Mouse (Mus musculus) liver, embryonic 14.5 days (tissue): ENCODE results near the gene Dhps. TPM values are rescaled to one million over a fixed set of nuclear protein-coding genes. Genes with fewer than 3 reads are reported as not detected.
A peak's percentile ranks its signal among the peaks of the same experiment; 100 is the strongest.

Experiments used
- ATAC-seq: fragments of 200-750 bp; cut with Nextera tagmentation; 2 replicates; pipeline ENCODE4 v1.8.0; 2017; ENCODE audit warnings: moderate number of reproducible peaks, mild to moderate bottlenecking, moderate library complexity; ENCODE audit not compliant: insufficient read depth
- DNase-seq, 3 experiments: peaks; one replicate each; pipeline ENCODE4 v3.0.0-alpha.2; 2012 to 2013; ENCODE audit warnings: low read depth in 3 of 3, low spot score in 3 of 3
- H3K27ac ChIP-seq: fragments of 300-500 bp; sonication (generic); 2 replicates; pipeline ENCODE4 v1.5.1; 2014; ENCODE audit warnings: moderate library complexity, mild to moderate bottlenecking, control low read depth, inconsistent platforms
- H3K27me3 ChIP-seq: fragments of 300-500 bp; sonication (generic); 2 replicates; pipeline ENCODE4 v1.6.1; 2014; ENCODE audit warnings: mild to moderate bottlenecking, low read length, moderate library complexity; ENCODE audit not compliant: control insufficient read depth, insufficient read depth
- H3K36me3 ChIP-seq: fragments of 300-500 bp; sonication (generic); replicated peaks from 2 replicates; pipeline ENCODE4 v1.6.1; 2014; ENCODE audit warnings: low read depth; ENCODE audit not compliant: control insufficient read depth, insufficient read depth
- H3K4me1 ChIP-seq, 2 experiments: fragments of 200-500 bp in 1 of 2; fragments of 300-500 bp in 1 of 2; sonication (generic) in 1 of 2; replicated peaks; 2 replicates each; pipeline ENCODE4 v1.6.1; 2012 to 2014; ENCODE audit warnings: antibody characterized with exemption in 1 of 2, inconsistent platforms in 1 of 2, low read length in 1 of 2; ENCODE audit not compliant: control insufficient read depth in 2 of 2, insufficient read depth in 2 of 2
- H3K4me2 ChIP-seq: fragments of 300-500 bp; sonication (generic); 2 replicates; pipeline ENCODE4 v1.6.1; 2014; ENCODE audit warnings: low read depth, mild to moderate bottlenecking, control low read depth, moderate library complexity
- H3K4me3 ChIP-seq, 2 experiments: fragments of 200-500 bp in 1 of 2; fragments of 300-500 bp in 1 of 2; sonication (generic) in 1 of 2; 2 replicates each; pipeline ENCODE4 v1.5.1; 2012 to 2014; ENCODE audit warnings: low read depth in 2 of 2, low read length in 2 of 2, mild to moderate bottlenecking in 2 of 2, control low read depth in 1 of 2, inconsistent platforms in 1 of 2, moderate library complexity in 1 of 2; ENCODE audit not compliant: insufficient read depth in 1 of 2
- H3K9ac ChIP-seq: fragments of 300-500 bp; sonication (generic); replicated peaks from 2 replicates; pipeline ENCODE4 v1.6.1; 2014; ENCODE audit warnings: mild to moderate bottlenecking, control low read depth, moderate library complexity
- H3K9me3 ChIP-seq: fragments of 300-500 bp; sonication (generic); 2 replicates; pipeline ENCODE4 v1.6.1; 2016; ENCODE audit warnings: low read length, mixed read lengths; ENCODE audit not compliant: control insufficient read depth
- CTCF ChIP-seq: IDR thresholded peaks from 2 replicates; pipeline ENCODE4 v1.5.1; 2016; ENCODE audit warnings: antibody characterized with exemption, low read depth, control low read depth
- EP300 ChIP-seq: IDR thresholded peaks from 2 replicates; pipeline ENCODE4 v1.6.1; 2016; ENCODE audit warnings: antibody characterized with exemption, low read depth
- WGBS: fragments of 180-500 bp; shearing (Covaris S2); extraction: QIAGEN DNeasy Blood & Tissue Kit; methylation state at CpG from one replicate; pipeline ENCODE4 v1.1.7; 2014; ENCODE audit not compliant: insufficient replicate concordance; 5-methylcytosine and 5-hydroxymethylcytosine counted together
- polyA plus RNA-seq, 2 experiments: library from polyadenylated mRNA; depleted of rRNA in 1 of 2; stranded (reverse) in 1 of 2; unstranded in 1 of 2; fragments of >200 nt; fragmentation: Nextera tagmentation in 1 of 2; extraction: Ambion mirVana in 1 of 2; gene quantifications; 2 replicates each; pipeline versions ENCODE4 v1.2.1 to v1.2.3; 2012 to 2014

Gene Dhps
- polyA plus RNA-seq (2012; rRNA removed) (19.6 and 21.5 TPM in 2 replicates), polyA plus RNA-seq (2014; fragmentation: Nextera tagmentation; extraction: Ambion mirVana) (30.9 and 36.4 TPM in 2 replicates)

- H3K4me1 ChIP-seq = peaks cover 29 to 36% of the 10 kb centered on the region in 2 experiments
- ATAC-seq = peak; percentile 82
Measured at GRCm38 (mm10) chr8:85071514-85072281, at the start of gene Dhps. Dhps (plus strand) TSS chr8:85071757.

GRCm38 (mm10) chr8:85023846-85024245 is 47.7 kb upstream of the Dhps start:
- H3K36me3 ChIP-seq = peaks cover 6% of the 10 kb centered on the region
- TF ChIP-seq CTCF = no peak
- TF ChIP-seq EP300 = no peak
- H3K27ac ChIP-seq = no peak overlapping the region
- ATAC-seq (no peak), DNase-seq (no peak)
- H3K27me3 ChIP-seq = no peaks in the 10 kb centered on the region
- no peak overlapping the region for H3K9ac ChIP-seq
- no peaks in the 10 kb centered on the region for H3K9me3 ChIP-seq
- peaks cover 20 to 26% of the 10 kb centered on the region in 2 experiments for H3K4me1 ChIP-seq
- 93% methylated on average over 3 of the region's 3 CpGs for WGBS
- peak overlapping the region; percentile 97 for H3K4me2 ChIP-seq
- no peak overlapping the region; a peak in 1 of 4 replicates for H3K4me3 ChIP-seq

More at GRCm38 (mm10) chr8:85071514-85072281, at the start of gene Dhps:
- 0% methylated on average over 68 of the region's 68 CpGs for WGBS
- peak within 1 kb of the TSS; percentile 61 for H3K27ac ChIP-seq
- H3K9me3 ChIP-seq = no peaks in the 10 kb centered on the region
- DNase-seq = peak; percentile 75 to 86 (median 82)
- H3K4me2 ChIP-seq = peak within 1 kb of the TSS; percentile 92
- peak within 1 kb of the TSS; percentile 77 for H3K9ac ChIP-seq
- TF ChIP-seq CTCF = peak; percentile 25; the same call in 1 of the 2 replicates
- no peak for TF ChIP-seq EP300
- H3K4me3 ChIP-seq = peak within 1 kb of the TSS; percentile 78 to 79
- H3K36me3 ChIP-seq = peaks cover 19% of the 10 kb centered on the region
- H3K27me3 ChIP-seq = no peaks in the 10 kb centered on the region

- WGBS = 2% methylated on average over 30 of the region's 30 CpGs
- H3K4me3 ChIP-seq = peak within 1 kb of the TSS; percentile 90 to 98
- TF ChIP-seq CTCF = no peak
- TF ChIP-seq EP300 = peak; percentile 61
Measured at GRCm38 (mm10) chr8:85025098-85025932, 46.2 kb upstream of the Dhps start, which contains the start of gene Asna1. Asna1 (minus strand) TSS chr8:85025281.

GRCm38 (mm10) chr8:85026670-85027515 is 44.7 kb upstream of the Dhps start, which contains the start of gene Trir:
Trir (plus strand) TSS chr8:85026823.
- WGBS = 1% methylated on average over 75 of the region's 75 CpGs
- no peaks in the 10 kb centered on the region for H3K27me3 ChIP-seq
- no peak for TF ChIP-seq EP300
- TF ChIP-seq CTCF = peak; percentile 49
- H3K4me1 ChIP-seq = peaks cover 24 to 28% of the 10 kb centered on the region in 2 experiments
- peak within 1 kb of the TSS; percentile 97 for H3K4me2 ChIP-seq
- peak within 1 kb of the TSS; percentile 91 for H3K27ac ChIP-seq
- peak within 1 kb of the TSS; percentile 99 for H3K9ac ChIP-seq
- no peaks in the 10 kb centered on the region for H3K9me3 ChIP-seq
- peak; percentile 97 to 98 (median 98) for DNase-seq
- H3K36me3 ChIP-seq = peaks cover 29% of the 10 kb centered on the region
- peak within 1 kb of the TSS; percentile 94 to 98 for H3K4me3 ChIP-seq
- ATAC-seq = peak; percentile 81

More at GRCm38 (mm10) chr8:85025098-85025932, 46.2 kb upstream of the Dhps start, which contains the start of gene Asna1:
- Histone ChIP-seq H3K9ac (peak within 1 kb of the TSS; percentile 79), H3K36me3 (peaks cover 16% of the 10 kb centered on the region), H3K27ac (peak within 1 kb of the TSS; percentile 79), H3K27me3 (no peaks in the 10 kb centered on the region), H3K4me1 (peaks cover 24 to 28% of the 10 kb centered on the region in 2 experiments), H3K9me3 (no peaks in the 10 kb centered on the region), H3K4me2 (peak within 1 kb of the TSS; percentile 97)
- DNase-seq (peak; percentile 94), ATAC-seq (peak; percentile 80)
